In the genomic region with DNA sequence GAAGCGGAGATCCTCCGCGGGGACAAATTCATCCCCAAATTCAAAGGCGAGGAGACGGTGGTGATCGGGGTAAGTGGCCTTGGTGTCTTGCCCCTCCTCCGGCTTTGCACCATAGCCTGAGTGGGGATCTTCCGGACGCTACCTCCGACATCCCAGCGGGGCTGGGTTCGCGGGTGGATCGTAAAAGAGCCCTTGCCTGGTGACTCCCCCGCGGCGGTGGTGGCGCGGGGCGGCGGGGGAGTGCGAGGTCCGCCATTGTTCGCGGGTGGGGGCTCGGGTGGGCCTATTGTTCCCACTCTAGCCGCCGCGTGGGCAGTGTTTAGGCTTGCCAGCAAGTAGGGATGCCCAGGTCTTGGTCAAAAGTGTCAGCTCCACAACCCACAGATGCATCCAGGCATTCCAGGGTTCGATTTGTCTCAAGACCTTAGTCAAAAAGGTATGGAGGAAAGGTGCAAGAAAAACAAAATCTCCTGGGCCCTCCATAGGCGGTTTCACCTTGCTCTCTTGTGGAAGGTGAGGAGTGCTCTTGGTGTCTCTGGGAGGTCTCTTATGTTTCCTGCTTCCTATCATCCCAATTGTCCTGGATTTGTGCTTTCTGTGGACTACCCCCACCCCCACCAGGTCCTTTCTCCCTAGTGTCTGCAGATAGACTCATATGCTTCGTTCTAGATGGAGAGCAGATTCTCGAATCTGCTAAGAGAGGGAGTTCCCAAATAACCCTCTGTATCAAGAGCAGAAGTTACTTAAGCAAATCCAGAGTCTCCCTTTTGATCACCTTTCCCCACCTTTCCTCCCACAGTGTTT, we compare ENCODE assay signal across 9 mouse cellular contexts. TPM values are rescaled to one million over a fixed set of nuclear protein-coding genes. Genes with fewer than 3 reads are reported as not detected.
A peak's percentile ranks its signal among the peaks of the same experiment; 100 is the strongest.
DNase-seq lines count a peak whose midpoint lies in the region; ATAC-seq lines count a peak whose summit lies in the region.
"Had no signal": no experiment of that assay in that cellular context is flagged by ENCODE, and none has a peak within 500 bp of the region (broad histone marks: within the 10 kb centered on the region; RNA-seq: fewer than 3 reads in every experiment).

No protein-coding gene starts in this region.

- H3K4me3 ChIP-seq in heart, embryonic 10.5 days = peak overlapping the region; percentile 82
- peak overlapping the region; percentile 62 for H3K4me3 ChIP-seq in heart, embryonic 15.5 days
- H3K4me3 ChIP-seq in liver, embryonic 13.5 days (replicated peaks) = peak overlapping the region; percentile 54
- peak overlapping the region; percentile 58 for H3K4me3 ChIP-seq in stomach, embryonic 16.5 days (replicated peaks; ENCODE audit: low read length)

- H3K27ac ChIP-seq in heart, embryonic 10.5 days = peak overlapping the region; percentile 72
- H3K27ac ChIP-seq in heart, embryonic 15.5 days = no peak overlapping the region
- no peak overlapping the region for H3K27ac ChIP-seq in liver, embryonic 13.5 days
- no peak overlapping the region for H3K27ac ChIP-seq in stomach, embryonic 16.5 days (ENCODE audit: low read length)

- DNase-seq in heart, embryonic 10.5 days (ENCODE audit: low spot score) = no peak
- DNase-seq in heart, adult 8-10 months (ENCODE audit: low spot score) = no peak
- peak; percentile 44 for DNase-seq in CD4-positive, CD25-positive, alpha-beta regulatory T cell, adult 2 months (ENCODE audit: low read depth, low spot score)
- DNase-seq in cerebellum, postnatal 10 days = peak; percentile 67 to 76
- no peak for DNase-seq in liver, embryonic 13.5 days
- DNase-seq in urinary bladder, postnatal 4 days (ENCODE audit: low spot score in 2 of 2) = no peak

- H3K9ac ChIP-seq in heart, embryonic 15.5 days = peak overlapping the region; percentile 44; the same call in 1 of the 2 replicates
- H3K9ac ChIP-seq in liver, embryonic 13.5 days = no peak overlapping the region
- peak overlapping the region; percentile 59 for H3K9ac ChIP-seq in stomach, embryonic 16.5 days (ENCODE audit: low read length)

- no peaks in the 10 kb centered on the region for H3K9me3 ChIP-seq in heart, embryonic 10.5 days
- no peaks in the 10 kb centered on the region for H3K9me3 ChIP-seq in heart, embryonic 15.5 days (replicated peaks)
- no peaks in the 10 kb centered on the region for H3K9me3 ChIP-seq in liver, embryonic 13.5 days (replicated peaks)
- no peaks in the 10 kb centered on the region for H3K9me3 ChIP-seq in stomach, embryonic 16.5 days (replicated peaks; ENCODE audit: control insufficient read depth, low read length)

- H3K27me3 ChIP-seq in heart, embryonic 10.5 days (ENCODE audit: insufficient read depth, poor library complexity, severe bottlenecking) = peaks cover 23% of the 10 kb centered on the region
- H3K27me3 ChIP-seq in heart, embryonic 15.5 days = peaks cover 24% of the 10 kb centered on the region
- H3K27me3 ChIP-seq in liver, embryonic 13.5 days = peaks cover 35% of the 10 kb centered on the region
- H3K27me3 ChIP-seq in stomach, embryonic 16.5 days (ENCODE audit: control insufficient read depth, insufficient read depth, low read length) = peaks cover 14% of the 10 kb centered on the region
- H3K27me3 ChIP-seq: CH12.LX had no signal

- WGBS in heart, embryonic 10.5 days = 1% methylated on average over 33 of the region's 33 CpGs
- WGBS in heart, embryonic 15.5 days = 2% methylated on average over 33 of the region's 33 CpGs
- 2% methylated on average over 33 of the region's 33 CpGs for WGBS in liver, embryonic 13.5 days (ENCODE audit: insufficient replicate concordance)
- WGBS in stomach, embryonic 16.5 days = 2% methylated on average over 33 of the region's 33 CpGs

- no peak for ATAC-seq in heart, embryonic 15.5 days (replicated peaks; ENCODE audit: insufficient number of reproducible peaks, insufficient read depth, low FRiP score, low read depth)
- no peak for ATAC-seq in liver, embryonic 13.5 days (ENCODE audit: low read depth)
- no peak for ATAC-seq in stomach, embryonic 16.5 days (ENCODE audit: insufficient read depth, low FRiP score)

- H3K4me2 ChIP-seq in heart, embryonic 15.5 days = peak overlapping the region; percentile 97
- peak overlapping the region; percentile 72 for H3K4me2 ChIP-seq in liver, embryonic 13.5 days
- peak overlapping the region; percentile 96 for H3K4me2 ChIP-seq in stomach, embryonic 16.5 days (ENCODE audit: low read depth, low read length)

- H3K36me3 ChIP-seq in heart, embryonic 10.5 days = no peaks in the 10 kb centered on the region
- H3K36me3 ChIP-seq in heart, embryonic 15.5 days = no peaks in the 10 kb centered on the region
- H3K36me3 ChIP-seq in liver, embryonic 13.5 days = no peaks in the 10 kb centered on the region
- H3K36me3 ChIP-seq in stomach, embryonic 16.5 days (ENCODE audit: control insufficient read depth, insufficient read depth, low read length) = no peaks in the 10 kb centered on the region

- H3K4me1 ChIP-seq in heart, embryonic 10.5 days = peaks cover 21% of the 10 kb centered on the region
- H3K4me1 ChIP-seq in heart, embryonic 15.5 days (replicated peaks) = peaks cover 12% of the 10 kb centered on the region
- peaks cover 12% of the 10 kb centered on the region for H3K4me1 ChIP-seq in liver, embryonic 13.5 days (replicated peaks)
- peaks cover 3% of the 10 kb centered on the region; the same call in 1 of the 2 replicates for H3K4me1 ChIP-seq in stomach, embryonic 16.5 days (ENCODE audit: control insufficient read depth, insufficient read depth, low read length)

RNA-seq across cellular contexts. Expression of gene Kif5c, which starts 0.8 kb away (rescaled TPM):
- polyA plus RNA-seq in heart, embryonic 10.5 days (2016; fragmentation: Nextera tagmentation; extraction: Ambion mirVana) = 1.7 and 4.3 TPM in 2 replicates
- 1 to 10 TPM; 1.1 to 1.5 (median 1.3) TPM for total RNA-seq in heart, adult 8-10 months (2022)
- 0.77 and 2.1 TPM in 2 replicates for polyA plus RNA-seq in heart, embryonic 15.5 days (2015; fragmentation: Nextera tagmentation; extraction: Ambion mirVana)
- polyA plus RNA-seq in liver, embryonic 13.5 days (2015; fragmentation: Nextera tagmentation; extraction: Ambion mirVana) = 0.20 and 0.21 TPM in 2 replicates
- 4.8 and 5.9 TPM in 2 replicates for polyA plus RNA-seq in stomach, embryonic 16.5 days (2015; fragmentation: Nextera tagmentation; extraction: Ambion mirVana)

Comparison
In these comparisons a context has a peak if more than half of its experiments do, and no peak if none do; other contexts are left out.
1. DNase-seq: peak in CD4-positive, CD25-positive, alpha-beta regulatory T cell, adult 2 months (single experiment) and cerebellum, postnatal 10 days (2 of 2); none in heart, embryonic 10.5 days (single experiment), heart, adult 8-10 months (single experiment), liver, embryonic 13.5 days (single experiment) and urinary bladder, postnatal 4 days (0 of 2).
2. Peak in every context shown above with its lines, with median percentiles within 50 percentile points of each other: H3K4me3 ChIP-seq and H3K4me2 ChIP-seq.